Mouse (Mus musculus): ENCODE results near the gene Col4a3. TPM values are rescaled to one million over a fixed set of nuclear protein-coding genes. Genes with fewer than 3 reads are reported as not detected.

Gene Col4a3
- polyA plus RNA-seq, 1 experiment from 2014 or later: 0.06 TPM

- no peaks in the 10 kb centered on the region for H3K4me1 ChIP-seq
- no peak overlapping the region for H3K4me3 ChIP-seq
- no peak overlapping the region for H3K4me2 ChIP-seq
- H3K9me3 ChIP-seq: no peaks in the 10 kb centered on the region
- no peak overlapping the region for H3K9ac ChIP-seq
- no peak overlapping the region for H3K27ac ChIP-seq
- no peaks in the 10 kb centered on the region for H3K27me3 ChIP-seq
- ATAC-seq (ENCODE audit: insufficient number of reproducible peaks, low FRiP score, low TSS enrichment, low read depth): no peak
- no peaks in the 10 kb centered on the region for H3K36me3 ChIP-seq
- WGBS: 77% methylated on average over 9 of the region's 9 CpGs
Measured at GRCm38 (mm10) chr1:82717816-82718512, 131.2 kb downstream of the Col4a3 start.

- Histone ChIP-seq H3K4me3 (peak within 1 kb of the TSS; percentile 88), H3K4me2 (peak within 1 kb of the TSS; percentile 89), H3K27me3 (no peaks in the 10 kb centered on the region), H3K36me3 (peaks cover 11% of the 10 kb centered on the region), H3K9ac (peak within 1 kb of the TSS; percentile 99), H3K27ac (peak within 1 kb of the TSS; percentile 80), H3K9me3 (no peaks in the 10 kb centered on the region), H3K4me1 (peaks cover 7% of the 10 kb centered on the region)
- peak; percentile 98 for ATAC-seq (ENCODE audit: insufficient number of reproducible peaks, low FRiP score, low TSS enrichment, low read depth)
- WGBS: 10% methylated on average over 38 of the region's 38 CpGs
Measured at GRCm38 (mm10) chr1:82724339-82725025, 137.8 kb downstream of the Col4a3 start, which contains the start of gene Mff. Gene Mff, plus strand, starts transcription at chr1:82724890.

- H3K9me3 ChIP-seq: no peaks in the 10 kb centered on the region
- H3K27me3 ChIP-seq: no peaks in the 10 kb centered on the region
- H3K36me3 ChIP-seq: peaks cover 16% of the 10 kb centered on the region
- H3K4me1 ChIP-seq: peaks cover 7% of the 10 kb centered on the region
- peak overlapping the region; percentile 80 for H3K27ac ChIP-seq
- under 1% methylated on average over 37 of the region's 37 CpGs for WGBS
- H3K4me2 ChIP-seq: peak overlapping the region; percentile 89
- H3K4me3 ChIP-seq: peak overlapping the region; percentile 88
- peak overlapping the region; percentile 99 for H3K9ac ChIP-seq
- peak; percentile 96 for ATAC-seq (ENCODE audit: insufficient number of reproducible peaks, low FRiP score, low TSS enrichment, low read depth)
Measured at GRCm38 (mm10) chr1:82725026-82725874, 138.5 kb downstream of the Col4a3 start.

GRCm38 (mm10) chr1:82725875-82726185, 139.1 kb downstream of the Col4a3 start:
- H3K4me2 ChIP-seq: peak overlapping the region; percentile 89
- no peak overlapping the region for H3K27ac ChIP-seq
- WGBS: 53% methylated on average over 4 of the region's 4 CpGs

GRCm38 (mm10) chr1:82726482-82726881, 139.8 kb downstream of the Col4a3 start:
- no peaks in the 10 kb centered on the region for H3K9me3 ChIP-seq
- H3K4me2 ChIP-seq: no peak overlapping the region
- H3K4me1 ChIP-seq: peaks cover 7% of the 10 kb centered on the region
- H3K36me3 ChIP-seq: peaks cover 26% of the 10 kb centered on the region
- 90% methylated on average over 5 of the region's 5 CpGs for WGBS
- no peaks in the 10 kb centered on the region for H3K27me3 ChIP-seq
- no peak for ATAC-seq (ENCODE audit: insufficient number of reproducible peaks, low FRiP score, low TSS enrichment, low read depth)
- H3K27ac ChIP-seq: no peak overlapping the region
- H3K9ac ChIP-seq: no peak overlapping the region
- no peak overlapping the region for H3K4me3 ChIP-seq

More at GRCm38 (mm10) chr1:82725875-82726185, 139.1 kb downstream of the Col4a3 start:
- Histone ChIP-seq H3K36me3 (peaks cover 20% of the 10 kb centered on the region), H3K4me3 (peak overlapping the region; percentile 88), H3K27me3 (no peaks in the 10 kb centered on the region), H3K9ac (peak overlapping the region; percentile 99), H3K4me1 (peaks cover 7% of the 10 kb centered on the region), H3K9me3 (no peaks in the 10 kb centered on the region)
- no peak for ATAC-seq (ENCODE audit: insufficient number of reproducible peaks, low FRiP score, low TSS enrichment, low read depth)

- 100% methylated on average over 1 of the region's 1 CpGs for WGBS
- Histone ChIP-seq H3K9ac (no peak overlapping the region), H3K9me3 (no peaks in the 10 kb centered on the region), H3K27ac (no peak overlapping the region), H3K4me3 (no peak overlapping the region), H3K4me2 (no peak overlapping the region), H3K27me3 (no peaks in the 10 kb centered on the region), H3K36me3 (peaks cover 69% of the 10 kb centered on the region), H3K4me1 (no peaks in the 10 kb centered on the region)
- no peak for ATAC-seq (ENCODE audit: insufficient number of reproducible peaks, low FRiP score, low TSS enrichment, low read depth)
Measured at GRCm38 (mm10) chr1:82733357-82733756, 146.6 kb downstream of the Col4a3 start.

GRCm38 (mm10) chr1:82738066-82738465, 151.3 kb downstream of the Col4a3 start:
- Histone ChIP-seq H3K9me3 (no peaks in the 10 kb centered on the region), H3K27ac (no peak overlapping the region), H3K36me3 (peaks cover 45% of the 10 kb centered on the region), H3K4me3 (no peak overlapping the region), H3K4me1 (no peaks in the 10 kb centered on the region), H3K4me2 (no peak overlapping the region), H3K27me3 (no peaks in the 10 kb centered on the region), H3K9ac (no peak overlapping the region)
- WGBS: 82% methylated on average over 1 of the region's 1 CpGs
- no peak for ATAC-seq (ENCODE audit: insufficient number of reproducible peaks, low FRiP score, low TSS enrichment, low read depth)

- H3K4me1 ChIP-seq: no peaks in the 10 kb centered on the region
- H3K9ac ChIP-seq: no peak overlapping the region
- WGBS: 86% methylated on average over 7 of the region's 7 CpGs
- no peaks in the 10 kb centered on the region for H3K9me3 ChIP-seq
- H3K27ac ChIP-seq: no peak overlapping the region
- no peak overlapping the region for H3K4me2 ChIP-seq
- H3K36me3 ChIP-seq: peaks cover 22% of the 10 kb centered on the region
- no peak overlapping the region for H3K4me3 ChIP-seq
- H3K27me3 ChIP-seq: no peaks in the 10 kb centered on the region
- no peak for ATAC-seq (ENCODE audit: insufficient number of reproducible peaks, low FRiP score, low TSS enrichment, low read depth)
Measured at GRCm38 (mm10) chr1:82741539-82741938, 154.8 kb downstream of the Col4a3 start.

- Histone ChIP-seq H3K27ac (no peak overlapping the region), H3K4me2 (no peak overlapping the region), H3K9ac (no peak overlapping the region), H3K27me3 (no peaks in the 10 kb centered on the region), H3K9me3 (no peaks in the 10 kb centered on the region), H3K36me3 (peaks cover 19% of the 10 kb centered on the region), H3K4me1 (no peaks in the 10 kb centered on the region), H3K4me3 (no peak overlapping the region)
- WGBS: 86% methylated on average over 3 of the region's 3 CpGs
- no peak for ATAC-seq (ENCODE audit: insufficient number of reproducible peaks, low FRiP score, low TSS enrichment, low read depth)
Measured at GRCm38 (mm10) chr1:82743962-82744361, 157.2 kb downstream of the Col4a3 start.

GRCm38 (mm10) chr1:82746408-82746807, 159.7 kb downstream of the Col4a3 start:
- H3K4me2 ChIP-seq: no peak overlapping the region
- WGBS: 70% methylated on average over 4 of the region's 4 CpGs
- no peak for ATAC-seq (ENCODE audit: insufficient number of reproducible peaks, low FRiP score, low TSS enrichment, low read depth)

GRCm38 (mm10) chr1:82747714-82748452, 161.2 kb downstream of the Col4a3 start:
- Histone ChIP-seq H3K4me3 (no peak overlapping the region), H3K4me1 (no peaks in the 10 kb centered on the region), H3K9me3 (no peaks in the 10 kb centered on the region), H3K4me2 (no peak overlapping the region), H3K27me3 (no peaks in the 10 kb centered on the region), H3K27ac (no peak overlapping the region), H3K9ac (no peak overlapping the region), H3K36me3 (peaks cover 22% of the 10 kb centered on the region)
- 87% methylated on average over 2 of the region's 2 CpGs for WGBS
- ATAC-seq (ENCODE audit: insufficient number of reproducible peaks, low FRiP score, low TSS enrichment, low read depth): no peak

More at GRCm38 (mm10) chr1:82746408-82746807, 159.7 kb downstream of the Col4a3 start:
- no peaks in the 10 kb centered on the region for H3K27me3 ChIP-seq
- H3K36me3 ChIP-seq: peaks cover 23% of the 10 kb centered on the region
- H3K4me3 ChIP-seq: no peak overlapping the region
- H3K27ac ChIP-seq: no peak overlapping the region
- no peak overlapping the region for H3K9ac ChIP-seq
- H3K4me1 ChIP-seq: no peaks in the 10 kb centered on the region
- no peaks in the 10 kb centered on the region for H3K9me3 ChIP-seq

Data from limb, embryonic 15.5 days (tissue).